Mouse (Mus musculus) ovary, postnatal 36 days (tissue): ENCODE measurements around the gene Filip1.
A peak's percentile ranks its signal among the peaks of the same experiment; 100 is the strongest.

Source experiments
- DNase-seq: peaks from one replicate; pipeline ENCODE4 v3.0.0; 2022; ENCODE audit warnings: low spot score, mixed read lengths

Filip1 gene

DNA sequence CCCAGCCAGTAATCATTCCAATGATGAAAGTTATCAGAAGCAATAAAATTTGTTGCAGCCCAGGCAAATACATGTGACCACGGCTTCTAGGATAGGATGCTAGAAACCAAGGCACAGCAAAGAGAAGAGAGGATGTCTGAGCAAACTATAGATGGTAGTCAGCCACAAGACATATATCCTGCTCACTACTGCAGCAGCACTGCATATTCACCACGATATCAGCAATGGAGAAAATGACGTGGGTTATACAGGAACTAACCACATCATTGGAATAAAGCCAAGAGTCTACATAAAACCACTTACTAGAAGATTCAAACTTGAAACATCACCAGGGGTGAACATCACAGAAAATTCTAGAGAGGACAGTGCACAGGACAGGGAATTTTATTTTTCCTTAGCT, 113.8 kb downstream of the Filip1 start:
- DNase-seq, result no peak

DNA sequence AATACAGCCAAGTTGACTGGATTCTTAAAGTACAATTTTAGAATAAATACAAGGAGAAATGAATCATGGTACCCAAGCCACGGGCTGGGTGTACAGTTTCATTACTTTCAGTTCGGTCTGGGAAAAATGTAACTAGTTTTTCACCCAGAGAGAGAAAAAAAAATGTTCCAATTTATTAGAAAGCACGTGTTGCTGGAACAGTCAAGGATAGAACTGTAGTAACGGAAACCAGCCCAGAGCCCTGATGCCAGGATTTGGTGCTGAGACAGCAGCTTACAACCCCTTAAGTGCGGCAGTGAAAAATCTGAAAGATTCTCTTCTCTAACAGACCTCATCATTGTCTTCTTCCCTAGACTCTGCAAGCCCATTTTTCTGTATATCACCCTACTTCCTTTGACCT, 118.0 kb downstream of the Filip1 start:
- DNase-seq, result no peak

DNA sequence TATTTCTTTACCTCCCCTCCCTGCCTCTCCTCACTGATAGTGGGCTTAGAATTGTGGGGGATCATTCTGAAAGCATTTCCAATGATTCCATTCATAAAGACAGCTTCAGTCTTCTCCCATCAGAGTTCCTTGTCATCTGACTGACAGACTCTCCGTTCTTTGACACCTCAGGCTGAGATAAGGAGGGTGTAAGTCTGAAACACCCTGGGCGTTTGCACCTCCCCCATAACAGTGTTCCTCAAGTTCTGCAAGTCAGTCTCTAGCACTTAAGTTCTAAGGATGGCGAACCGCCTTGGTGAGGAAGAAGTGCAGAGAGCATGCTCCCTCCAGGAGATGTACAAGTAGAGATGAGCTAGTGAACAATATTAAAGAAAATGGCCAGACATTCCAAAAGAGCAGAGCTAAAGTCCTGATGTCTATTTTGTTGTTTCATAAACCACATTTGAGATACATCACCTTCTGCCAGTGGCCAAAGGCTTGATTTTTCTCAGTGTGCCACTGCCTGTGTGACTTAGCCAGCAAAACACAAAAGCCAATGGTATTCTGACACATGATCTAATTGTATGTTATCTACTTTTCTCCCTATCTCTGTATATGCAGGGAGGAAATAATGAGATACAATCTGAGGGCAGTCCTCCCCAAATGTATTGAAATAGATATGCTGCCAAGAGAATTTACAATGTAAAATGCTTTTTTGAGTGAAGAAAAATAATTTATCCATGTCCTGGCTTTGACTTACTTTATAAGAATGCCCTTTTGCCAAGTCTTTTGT, 118.6 kb downstream of the Filip1 start:
- DNase-seq, result no peak

DNA sequence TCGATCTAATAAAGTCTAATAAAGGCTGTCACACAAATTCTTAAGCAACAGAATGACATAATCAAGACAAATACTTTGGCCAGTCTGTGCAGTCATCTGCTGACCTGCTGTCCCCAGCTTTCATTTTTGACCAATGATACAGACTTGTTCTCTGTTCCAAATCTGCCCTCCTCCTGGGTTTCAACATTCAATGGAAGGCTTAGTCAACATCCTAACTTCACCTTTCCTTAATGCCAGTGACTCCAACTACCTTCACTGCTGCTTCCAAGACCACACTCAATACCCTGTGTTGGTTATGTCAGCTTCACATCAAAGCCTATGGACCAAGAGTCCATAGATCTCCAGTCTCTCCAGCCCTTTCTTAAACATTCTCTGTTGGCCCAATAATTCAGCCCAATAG, 120.5 kb downstream of the Filip1 start:
- DNase-seq, result no peak

DNA sequence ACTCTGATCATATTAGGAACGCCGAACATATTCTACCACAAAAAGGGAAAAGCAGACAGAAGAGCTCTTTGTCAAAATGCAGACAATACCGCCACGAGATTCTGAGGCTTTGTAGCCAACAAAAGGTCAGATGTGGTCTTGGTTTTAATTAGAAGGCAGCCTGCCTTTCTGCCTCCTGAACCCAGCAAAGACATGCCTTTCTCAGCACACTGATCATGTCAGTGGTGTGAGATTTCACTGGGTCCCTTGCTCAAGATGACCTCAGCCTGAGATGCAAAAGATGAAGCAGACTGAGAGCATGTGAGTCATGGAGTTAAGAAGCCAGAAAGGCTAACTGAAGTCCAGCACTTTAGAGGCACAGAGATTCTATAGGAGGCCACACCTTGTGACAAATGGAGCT, 122.2 kb downstream of the Filip1 start:
- DNase-seq, result no peak

DNA sequence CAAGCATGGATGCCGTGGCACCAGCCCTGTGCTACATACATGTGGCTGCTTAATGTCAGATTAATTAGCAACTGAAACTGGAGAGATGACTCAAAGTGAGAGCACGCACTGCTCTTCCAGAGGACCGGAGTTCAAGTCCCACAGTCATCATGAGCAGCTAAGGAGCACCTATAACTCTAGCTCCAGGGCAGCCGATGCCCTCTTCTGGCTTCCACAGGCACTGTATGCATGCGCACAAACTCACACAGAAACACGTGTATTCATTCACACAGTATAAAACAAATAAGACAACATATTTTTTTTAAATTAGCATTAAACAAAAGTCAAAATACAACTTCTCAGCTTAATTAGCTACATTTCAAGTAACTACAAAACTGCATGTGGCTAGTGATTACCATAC, 123.5 kb downstream of the Filip1 start:
- no peak for DNase-seq

DNA sequence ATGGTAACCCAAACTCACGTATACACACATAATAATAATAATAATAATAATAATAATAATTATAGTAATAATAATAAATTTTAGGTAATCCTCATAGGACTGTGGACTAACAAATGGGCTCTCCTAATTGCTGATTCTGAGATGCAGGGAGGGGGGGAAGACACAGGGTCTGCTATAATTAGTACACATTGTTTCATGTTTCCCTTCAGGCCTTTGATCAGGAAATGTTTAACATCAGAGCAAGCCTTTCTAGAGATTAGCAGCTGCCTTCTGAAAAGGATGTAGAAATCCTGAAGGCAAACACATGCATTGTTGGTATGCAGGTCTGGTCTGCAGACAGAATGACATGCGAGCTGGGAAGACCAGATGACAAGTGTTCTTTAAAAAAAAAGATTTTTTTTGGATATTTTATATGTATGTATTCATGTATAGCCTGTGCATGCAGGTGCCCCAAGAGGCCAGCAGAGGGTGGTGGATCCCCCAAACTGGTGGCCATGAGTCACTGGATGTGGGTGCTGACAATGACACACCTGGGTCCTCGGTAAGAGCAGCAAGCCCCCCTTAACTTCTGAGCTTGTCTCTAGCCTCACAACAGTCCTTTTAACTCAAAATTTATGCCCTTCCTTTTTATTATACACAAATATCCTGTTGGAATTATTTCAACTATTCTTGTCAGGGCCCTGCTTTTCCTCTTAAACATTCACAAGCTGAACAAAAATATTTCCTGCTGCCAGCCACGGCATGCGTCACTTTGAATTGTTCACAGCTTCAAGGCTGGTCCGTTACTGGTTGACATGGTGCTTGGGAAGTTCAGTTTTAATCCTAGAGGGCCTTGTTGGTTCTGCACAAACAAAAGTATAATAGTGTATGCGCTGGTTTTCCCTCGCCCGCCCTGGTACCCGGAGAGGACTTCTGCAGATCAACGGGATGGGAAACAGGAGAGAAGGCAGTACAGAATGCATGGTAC, 127.1 kb downstream of the Filip1 start:
- no peak for DNase-seq

DNA sequence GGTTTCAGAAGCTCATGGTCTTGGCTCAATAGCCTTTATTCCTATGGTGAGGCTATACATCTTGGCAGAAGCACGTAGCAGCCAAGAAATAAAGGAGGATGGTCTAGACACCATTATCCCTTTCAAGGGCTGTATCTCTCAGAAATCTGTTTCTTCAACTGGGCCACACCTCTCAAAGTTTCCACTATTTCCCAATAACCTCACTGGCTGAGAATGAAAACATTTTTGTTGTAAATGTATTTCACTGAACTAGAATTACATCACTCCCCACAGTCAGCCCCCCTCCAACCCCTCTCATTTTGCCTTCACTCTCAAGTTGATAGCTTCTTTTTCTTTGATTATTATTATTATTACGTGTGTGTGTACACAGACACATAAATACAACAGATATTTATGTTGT, 129.5 kb downstream of the Filip1 start:
- DNase-seq, result no peak

DNA sequence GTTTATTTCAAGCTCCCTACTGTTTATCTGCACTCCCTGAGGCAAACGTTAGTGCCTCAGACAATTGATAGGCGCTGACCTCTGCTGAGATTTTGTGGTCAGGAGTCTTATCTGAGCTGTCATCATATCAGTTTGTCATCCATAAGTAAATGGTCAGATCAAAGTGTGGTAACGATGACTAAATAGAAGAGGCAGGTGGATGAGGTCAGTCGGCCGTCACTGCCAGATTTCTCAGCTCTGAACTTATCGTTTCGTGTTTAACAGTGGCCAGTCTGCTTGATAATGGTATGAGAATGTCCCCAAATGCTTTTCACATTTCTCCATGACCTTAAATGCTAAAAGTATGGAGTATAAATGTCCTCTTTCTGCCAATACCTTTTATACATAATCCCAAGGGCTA, 132.6 kb downstream of the Filip1 start:
- DNase-seq, result no peak

DNA sequence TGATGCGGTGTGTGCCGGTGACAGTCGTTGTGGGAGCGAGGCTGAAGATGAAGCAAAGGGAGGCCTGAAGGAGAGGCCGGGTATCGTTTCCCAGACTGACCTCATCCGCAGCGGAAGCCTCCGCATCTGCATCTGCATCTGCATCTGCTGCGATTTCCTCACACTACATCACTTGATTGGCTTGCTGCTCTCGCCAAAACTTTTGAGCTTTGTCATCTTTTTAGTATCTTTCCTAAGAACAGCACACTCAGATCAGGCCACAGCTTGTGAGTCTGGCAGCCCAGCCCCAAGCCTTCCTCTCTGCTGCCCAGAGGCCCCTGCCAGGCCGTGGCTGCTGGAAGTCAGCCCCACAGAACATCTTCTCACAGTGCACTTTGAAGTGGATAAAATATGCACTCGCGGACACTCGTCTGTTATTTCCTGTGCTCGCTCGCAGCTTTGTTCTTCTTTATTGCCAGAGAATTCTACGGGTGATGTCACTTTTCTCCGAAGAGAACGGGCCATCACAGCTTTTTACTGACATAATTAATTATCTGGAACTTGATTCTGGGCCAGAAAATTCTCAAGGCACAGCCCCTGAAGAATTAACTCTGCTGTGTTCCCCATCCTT, 137.0 kb downstream of the Filip1 start:
- no peak for DNase-seq

DNA sequence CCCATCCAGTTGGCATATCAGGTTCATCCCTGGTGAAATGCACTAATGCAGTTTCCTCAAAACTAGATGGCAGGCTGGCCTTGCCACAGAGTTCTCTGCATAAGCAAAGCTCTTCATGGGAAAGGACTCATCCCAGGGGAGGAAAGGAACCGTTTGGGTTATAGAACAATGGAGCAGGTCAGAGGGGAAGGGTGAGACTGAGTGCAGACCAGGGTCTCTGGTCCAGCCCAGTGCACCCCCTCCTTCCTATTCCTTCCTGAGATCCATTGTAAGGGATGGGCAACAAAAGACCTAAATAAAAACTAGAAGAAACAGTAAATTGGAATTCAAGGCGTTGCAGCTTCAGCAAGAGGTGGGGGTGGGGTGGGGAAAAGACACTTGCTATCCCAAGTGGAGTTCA, 140.1 kb downstream of the Filip1 start:
- no peak for DNase-seq

DNA sequence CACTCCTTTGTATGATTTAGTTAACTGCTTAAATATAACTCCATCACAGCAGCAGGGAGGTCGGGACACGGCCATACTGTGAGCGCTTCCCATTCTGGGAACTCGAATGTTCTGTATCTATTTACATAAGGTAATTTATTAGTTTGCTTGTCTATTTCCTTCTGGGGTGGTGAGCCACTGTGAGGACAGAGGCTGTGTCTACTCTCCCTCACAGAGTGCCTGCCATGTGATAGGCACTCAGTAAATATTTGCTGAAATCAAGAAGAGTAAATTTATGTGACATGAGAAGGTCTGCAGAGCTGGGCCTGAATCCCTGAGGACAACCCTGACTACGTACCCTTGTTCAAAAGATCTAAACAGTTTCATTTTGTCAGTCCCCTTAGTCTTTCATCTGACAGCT, 143.1 kb downstream of the Filip1 start:
- DNase-seq, result no peak

DNA sequence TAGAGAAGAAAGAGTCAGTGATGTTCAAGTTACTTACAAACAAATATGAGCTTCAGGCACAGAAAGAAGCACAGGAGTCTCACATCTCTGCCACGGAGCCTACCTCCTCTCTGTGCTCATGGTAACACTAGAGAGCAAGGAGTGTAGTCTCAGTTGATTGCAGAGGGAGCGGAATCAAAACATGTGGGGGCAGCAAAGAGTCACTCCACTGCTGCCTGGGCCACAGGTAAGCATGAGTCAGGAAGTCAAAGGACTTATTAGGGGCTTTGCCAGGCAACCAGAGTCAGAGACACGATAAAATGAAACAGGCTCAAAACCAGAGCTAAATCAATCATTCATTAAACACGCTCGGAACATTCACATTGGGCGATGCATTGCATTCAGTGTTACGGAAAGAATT, 146.7 kb downstream of the Filip1 start:
- peak; percentile 14 for DNase-seq

DNA sequence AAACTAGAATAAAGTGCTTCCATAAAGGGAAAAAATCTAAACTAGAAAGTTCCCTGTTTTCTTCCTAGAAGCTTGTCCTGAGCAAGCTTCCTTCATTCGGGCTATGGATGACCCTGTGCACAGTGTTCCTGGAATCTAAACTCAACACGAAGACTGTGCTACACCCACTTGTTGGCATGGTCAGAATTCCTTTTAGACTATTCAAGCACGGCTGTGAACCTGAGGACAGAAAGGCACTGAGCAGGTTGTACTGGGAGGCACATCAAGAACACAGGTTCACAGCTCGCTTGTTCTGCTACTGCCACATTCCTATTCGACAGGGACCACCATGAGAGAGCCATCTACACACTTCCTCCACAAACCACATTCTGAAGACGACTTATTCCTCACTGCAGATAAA, 150.1 kb downstream of the Filip1 start:
- no peak for DNase-seq

DNA sequence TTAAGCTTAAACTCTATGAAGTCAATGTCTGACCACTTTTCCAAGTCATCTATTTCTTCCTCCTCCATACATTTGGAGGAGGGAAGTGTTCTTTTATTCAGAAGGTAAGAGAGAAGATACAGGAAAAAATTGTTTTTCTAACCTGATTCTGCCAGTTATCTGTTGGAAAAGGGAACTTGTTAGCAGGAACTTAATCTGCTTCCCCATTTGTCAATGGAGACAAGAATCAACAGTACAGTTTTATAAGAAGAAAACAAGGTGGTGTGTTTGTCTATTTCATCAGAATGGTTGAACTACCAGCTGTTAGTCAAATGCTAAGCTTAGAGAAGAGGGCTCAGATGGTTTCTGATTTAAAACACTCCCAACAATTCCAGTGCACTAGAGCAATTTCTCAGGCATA, 165.6 kb downstream of the Filip1 start:
- DNase-seq, result no peak

DNA sequence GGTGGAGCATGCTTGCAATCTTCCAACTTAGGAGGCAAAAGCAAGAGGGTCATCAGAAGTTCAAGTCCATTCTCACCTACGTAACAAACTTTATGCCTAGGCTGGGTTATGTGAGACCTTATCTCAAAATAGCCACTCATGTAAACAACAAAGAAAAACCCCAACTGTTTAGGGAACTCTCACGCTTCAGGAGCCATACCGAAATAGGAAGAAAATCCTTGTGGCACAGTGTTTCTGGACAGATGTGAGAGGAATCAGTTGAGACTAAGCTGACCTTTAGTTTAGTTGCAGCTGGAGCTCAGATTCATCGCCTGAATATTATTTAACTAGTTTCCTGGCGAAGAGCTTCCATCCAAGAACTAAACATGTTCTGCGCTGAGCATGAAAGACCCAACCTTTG, 170.0 kb downstream of the Filip1 start:
- no peak for DNase-seq

DNA sequence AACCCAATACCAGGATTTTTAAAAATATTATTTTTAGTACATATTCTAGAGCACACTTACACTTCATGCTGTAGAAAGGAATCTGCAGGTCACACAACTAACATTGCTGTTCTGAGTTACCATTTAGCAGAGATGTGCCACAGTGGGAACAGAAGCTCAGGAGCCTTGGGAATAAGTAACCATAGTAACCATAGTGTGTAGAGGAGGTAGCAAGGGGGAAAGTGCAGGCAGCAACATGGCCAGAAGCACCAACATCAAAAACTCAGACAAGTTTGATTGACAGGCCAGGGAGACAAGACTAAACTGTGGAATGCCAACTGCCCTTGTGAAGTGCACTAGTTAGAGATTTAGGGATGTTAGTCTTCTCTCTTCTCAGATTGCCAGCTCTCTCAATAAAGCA, 170.6 kb downstream of the Filip1 start:
- DNase-seq, result no peak

DNA sequence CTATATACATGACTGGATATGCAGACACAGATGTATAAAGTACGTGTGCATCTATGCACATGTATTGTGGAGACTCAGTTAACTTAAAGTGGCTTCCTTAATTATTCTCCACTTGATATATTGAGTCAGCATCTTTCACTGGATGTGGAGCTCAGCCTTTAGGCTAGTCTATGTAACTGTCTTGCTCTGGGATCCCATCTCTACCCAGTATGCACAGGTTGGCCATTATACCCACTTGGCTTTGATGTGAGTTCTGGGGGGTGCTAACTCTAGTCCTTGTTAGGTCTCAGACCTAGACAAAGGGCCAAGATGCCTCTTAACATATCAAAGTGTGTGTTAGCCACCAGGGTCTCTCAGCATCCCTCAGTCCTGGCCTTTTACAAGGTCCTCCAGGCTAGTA, 181.4 kb downstream of the Filip1 start:
- no peak for DNase-seq

DNA sequence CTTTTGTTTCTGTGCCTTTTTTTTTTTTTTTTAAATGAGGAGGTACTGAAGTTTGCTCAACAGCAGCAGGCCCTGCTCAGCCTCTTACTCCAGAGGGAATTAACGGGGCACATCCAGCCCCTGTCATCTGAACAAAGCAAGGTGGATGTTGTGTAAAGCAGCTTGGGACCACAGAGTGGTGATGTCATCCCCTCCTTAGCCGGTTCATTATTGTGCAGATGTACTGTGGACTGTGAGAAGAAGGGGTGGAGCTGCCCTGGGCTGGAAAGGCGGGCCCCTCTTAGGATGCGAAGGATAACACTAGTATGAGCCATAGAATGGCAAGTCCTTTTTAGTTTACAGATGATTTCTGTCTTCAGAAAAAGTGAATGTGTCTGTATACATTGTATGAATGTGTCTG, 181.8 kb downstream of the Filip1 start:
- DNase-seq, result no peak

DNA sequence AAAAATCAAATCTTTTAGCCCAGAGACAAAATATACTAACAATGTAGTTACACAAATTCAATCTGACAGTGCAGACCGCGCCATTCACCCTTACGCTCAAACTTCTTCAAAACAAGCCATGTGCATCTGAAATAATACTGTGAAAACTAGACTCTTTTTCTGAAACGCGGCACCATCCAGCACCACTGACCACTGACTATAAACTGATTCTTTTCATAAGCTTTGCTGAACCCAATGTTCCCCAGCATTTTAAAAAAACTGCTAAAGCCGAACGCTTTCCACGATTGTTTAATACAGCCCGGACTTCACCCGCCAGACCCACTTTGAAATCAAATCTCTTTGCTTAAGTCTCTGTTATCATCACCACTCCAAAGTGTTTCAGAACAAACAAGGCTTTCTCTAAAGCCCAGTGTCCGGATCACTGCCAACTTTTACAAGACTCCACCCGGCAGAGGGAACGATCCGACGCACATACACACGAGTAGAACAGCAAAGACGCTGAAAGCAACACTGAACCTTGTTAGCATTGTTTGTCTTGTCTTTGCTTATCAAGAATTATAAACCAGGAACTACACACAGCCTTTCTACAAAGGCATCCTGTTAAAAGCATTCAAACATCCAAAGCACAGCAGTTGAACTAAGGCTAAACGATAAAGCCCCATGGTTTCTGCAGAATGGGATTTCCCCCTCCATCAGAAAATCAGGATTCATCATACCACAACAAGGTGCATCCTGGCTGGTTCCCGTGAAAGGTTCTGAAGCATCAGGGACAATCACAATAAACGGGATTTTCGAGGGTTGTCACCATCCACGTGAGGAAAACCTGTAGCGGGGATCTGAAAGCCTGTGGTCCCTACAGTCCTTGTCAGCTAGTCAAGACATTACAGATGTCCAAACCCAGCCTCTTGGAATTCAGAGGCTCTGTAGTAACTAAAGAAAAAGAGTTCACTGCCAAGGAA, 182.5 kb downstream of the Filip1 start:
- DNase-seq, result no peak

DNA sequence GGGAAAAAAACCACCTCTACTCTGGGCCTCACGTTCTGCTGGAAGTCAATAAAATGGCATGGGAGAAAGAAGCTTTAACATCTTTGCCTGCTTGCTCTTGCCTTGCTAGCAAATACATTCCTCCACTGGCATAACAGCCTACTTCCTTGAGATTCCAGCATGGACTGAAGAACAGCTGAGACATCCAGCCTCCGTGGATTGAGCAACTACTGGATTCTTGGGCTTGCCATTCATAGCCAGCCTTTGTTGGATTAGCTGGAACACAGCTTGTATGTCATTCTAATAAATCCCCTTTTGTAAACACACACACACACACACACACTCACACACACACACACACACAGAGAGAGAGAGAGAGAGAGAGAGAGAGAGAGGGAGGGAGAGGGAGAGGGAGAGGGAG, 185.6 kb downstream of the Filip1 start:
- no peak for DNase-seq

DNA sequence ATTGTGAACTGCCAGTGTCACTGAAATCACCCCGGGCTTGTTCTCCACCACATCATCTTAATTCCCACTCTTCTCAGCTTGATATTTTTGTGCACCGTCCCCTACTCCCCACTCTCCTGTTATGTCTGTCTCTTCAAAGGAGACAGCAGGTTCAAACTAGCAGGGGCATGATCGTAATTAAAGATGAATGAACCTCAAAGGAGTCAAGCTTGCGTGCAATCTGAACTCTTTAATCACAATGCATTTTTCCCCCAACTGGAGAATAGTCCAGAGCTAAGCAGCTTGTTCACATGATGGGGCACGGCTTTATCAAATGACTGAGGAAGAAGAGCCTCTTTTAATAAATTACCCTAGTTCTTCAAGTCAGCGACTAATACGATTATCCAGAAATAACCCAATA, 187.1 kb downstream of the Filip1 start:
- no peak for DNase-seq
